Mouse (Mus musculus) kidney, postnatal 10 days (tissue): ENCODE data around the gene Dync1li1.
"Not testable (repeated sequence)": the region's sequence is repeated elsewhere in the genome, so short reads cannot be mapped to it uniquely, and the experiment has no call there.

ENCODE experiments used
- DNase-seq: peaks from one replicate; pipeline ENCODE4 v3.0.0; 2021; ENCODE audit warnings: mixed read lengths

The Dync1li1 gene

GRCm38 (mm10) chr9:114688252-114688952, at the start of gene Dync1li1:
Gene Dync1li1, plus strand, starts transcription at chr9:114688790.
- DNase-seq: peak; percentile 99

DNA sequence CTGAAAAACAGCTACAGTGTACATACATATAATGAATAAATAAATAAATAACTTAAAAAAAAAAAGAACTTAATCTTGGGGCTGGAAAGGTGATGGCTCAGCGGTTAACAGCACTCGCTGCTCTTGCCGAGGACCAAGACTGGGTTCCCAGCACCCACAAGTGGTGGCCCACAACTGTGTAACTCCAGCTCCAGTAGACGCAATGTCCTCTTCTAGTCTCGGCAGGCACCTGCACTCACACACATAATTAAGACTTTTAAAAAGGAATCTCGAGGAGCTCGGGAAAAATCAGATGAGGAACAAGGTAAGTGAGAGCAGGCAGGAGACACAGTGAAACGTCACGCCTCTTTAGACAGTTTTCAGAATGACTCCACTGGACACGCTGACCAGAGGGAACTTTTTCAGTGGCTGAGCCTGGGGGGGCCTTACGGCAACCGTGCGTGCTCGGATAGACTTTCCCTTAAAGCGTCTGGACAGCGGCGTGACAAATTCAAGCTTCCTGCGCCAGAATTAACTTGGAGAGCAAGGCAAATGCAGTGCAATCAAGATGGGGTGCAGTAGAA, 49.3 kb upstream of the Dync1li1 start:
- no peak for DNase-seq

DNA sequence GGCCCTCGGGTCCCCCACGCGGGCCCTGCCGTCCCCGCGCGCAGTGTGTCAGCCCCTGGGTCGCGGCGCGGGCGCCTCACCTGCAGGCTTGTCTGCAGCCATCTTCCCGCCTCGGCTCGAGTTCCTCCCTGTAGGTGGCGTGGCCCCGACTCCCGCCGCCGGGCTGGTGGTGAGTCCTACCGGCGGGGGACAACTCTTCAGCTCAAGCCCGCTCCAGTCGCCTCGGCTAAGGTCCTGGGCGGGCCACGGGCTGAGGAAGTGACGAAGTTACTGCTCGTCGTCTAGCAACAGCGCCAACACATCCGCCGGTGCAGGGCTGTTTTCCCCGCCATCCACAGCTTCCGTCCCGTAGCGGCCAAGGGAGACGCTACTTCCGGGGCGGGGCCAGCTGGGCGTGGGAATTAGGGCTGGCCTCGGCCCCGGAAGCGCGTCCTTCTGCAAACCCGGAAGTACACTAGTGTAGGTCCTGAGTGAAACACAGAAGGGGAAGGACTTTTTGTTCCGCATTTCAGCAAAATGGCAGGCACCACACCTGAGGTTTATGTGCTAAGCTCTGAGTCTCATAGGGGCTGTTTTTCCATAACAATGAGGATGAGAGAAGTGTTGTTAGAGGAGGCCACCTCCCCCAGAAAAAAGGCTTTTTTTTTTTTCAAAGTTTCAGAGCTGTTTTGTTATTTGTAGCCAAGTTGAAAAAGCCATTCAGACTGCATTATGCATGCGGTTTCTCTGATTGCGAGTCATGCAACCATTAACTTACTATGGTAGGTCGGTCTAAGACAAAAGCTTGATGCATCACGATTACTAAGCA, 48.5 kb upstream of the Dync1li1 start, which contains the start of gene Cnot10:
Gene Cnot10 (minus strand): TSS at position 346 of the 808 bp plus-strand sequence.
- peak; percentile 99 for DNase-seq

- DNase-seq: no peak
These were observed 41.8 kb upstream of the Dync1li1 start for GRCm38 (mm10) chr9:114646556-114647505.

- no peak for DNase-seq
These were observed 40.8 kb upstream of the Dync1li1 start for GRCm38 (mm10) chr9:114647506-114648432.

GRCm38 (mm10) chr9:114648472-114648871, 40.1 kb upstream of the Dync1li1 start:
- not testable (repeated sequence) for DNase-seq

- no peak for DNase-seq
These were observed 39.2 kb upstream of the Dync1li1 start for GRCm38 (mm10) chr9:114649371-114649770.

GRCm38 (mm10) chr9:114650938-114651634, 37.5 kb upstream of the Dync1li1 start:
- no peak for DNase-seq

- no peak for DNase-seq
These were observed 33.2 kb upstream of the Dync1li1 start for GRCm38 (mm10) chr9:114655356-114655755.

GRCm38 (mm10) chr9:114656701-114657100, 31.9 kb upstream of the Dync1li1 start:
- no peak for DNase-seq

GRCm38 (mm10) chr9:114660506-114660905, 28.1 kb upstream of the Dync1li1 start:
- no peak for DNase-seq

DNA sequence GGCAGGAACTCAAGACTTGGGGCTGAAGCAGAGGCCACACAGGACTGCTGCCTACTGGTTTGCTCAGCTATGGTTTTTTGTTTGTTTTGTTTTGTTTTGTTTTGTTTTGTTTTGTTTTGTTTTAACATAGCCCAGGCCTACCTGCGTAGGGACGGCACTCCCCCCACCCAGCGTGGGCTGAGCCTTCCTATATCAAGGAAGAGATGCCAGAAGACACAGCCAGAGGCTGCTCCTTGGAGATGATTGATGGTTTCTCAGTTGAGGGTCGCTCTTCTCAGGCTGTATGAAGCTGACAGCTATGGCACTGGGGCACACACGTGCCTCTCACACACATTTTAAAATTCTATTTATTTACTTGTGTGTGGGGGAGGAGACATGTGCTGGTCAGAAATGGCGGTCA, 27.6 kb upstream of the Dync1li1 start:
- DNase-seq: no peak

GRCm38 (mm10) chr9:114661991-114662390, 26.6 kb upstream of the Dync1li1 start:
- DNase-seq: no peak

- no peak for DNase-seq
These were observed 24.8 kb upstream of the Dync1li1 start for GRCm38 (mm10) chr9:114663782-114664181.

DNA sequence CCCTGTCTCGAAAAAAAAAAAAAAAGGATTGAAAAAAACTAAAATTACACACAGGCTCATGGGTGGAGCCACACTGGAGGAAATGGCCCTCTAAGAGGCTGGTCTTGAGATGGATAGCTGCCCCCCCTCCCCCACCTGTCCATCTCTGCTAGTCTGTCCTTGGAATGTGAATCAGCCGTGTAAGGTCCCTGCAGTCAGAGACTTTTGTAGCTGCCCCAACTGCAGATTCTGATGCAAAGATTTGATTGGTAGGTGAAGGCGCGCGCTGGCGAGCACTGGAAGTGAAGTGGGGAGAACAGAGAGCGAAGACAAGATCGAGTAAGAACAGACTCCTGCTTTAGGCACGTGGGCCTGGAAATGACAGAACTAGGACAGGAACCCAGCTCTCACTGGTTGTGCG, 21.7 kb upstream of the Dync1li1 start:
- no peak for DNase-seq

DNA sequence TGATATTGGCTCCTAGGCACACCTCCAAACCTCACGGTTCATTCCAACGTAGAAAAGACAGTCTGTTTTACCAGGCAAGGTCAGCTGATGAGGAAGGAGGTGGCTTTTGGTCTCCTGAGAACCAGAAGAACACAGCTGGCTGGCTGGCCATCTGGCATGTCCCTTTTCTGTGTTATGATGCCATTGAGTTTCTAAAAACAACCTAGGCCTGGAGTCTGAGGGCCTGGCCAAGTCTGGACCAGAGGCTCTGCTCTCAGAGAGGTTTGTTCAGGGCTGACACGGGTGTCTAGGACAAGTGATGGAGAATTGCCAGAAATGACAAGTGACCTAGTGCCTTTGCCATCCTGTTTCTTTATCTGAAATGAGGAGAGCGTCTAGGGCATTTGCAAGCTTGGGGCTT, 20.5 kb upstream of the Dync1li1 start:
- no peak for DNase-seq

DNA sequence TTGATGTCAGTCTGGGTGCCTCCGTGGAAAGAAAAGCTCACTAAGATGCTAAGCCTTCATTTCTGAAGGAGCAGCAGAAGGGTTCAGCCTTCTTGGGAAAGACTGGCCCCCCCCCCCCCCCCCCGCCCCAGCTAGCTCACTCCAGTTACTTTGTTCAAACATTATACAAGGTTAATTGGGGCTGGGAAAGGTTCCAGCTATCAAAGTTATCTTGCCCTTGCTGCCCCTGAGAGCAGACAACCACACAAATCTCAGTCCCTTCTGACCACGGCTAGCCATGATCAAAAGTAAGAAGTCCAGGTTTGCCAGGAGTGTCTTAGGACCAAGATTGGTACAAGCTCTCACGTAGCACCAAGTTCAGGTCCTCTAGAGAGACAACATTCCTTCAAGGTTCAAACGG, 19.6 kb upstream of the Dync1li1 start:
- peak; percentile 30 for DNase-seq

- DNase-seq: no peak
These were observed 16.6 kb upstream of the Dync1li1 start for GRCm38 (mm10) chr9:114671946-114672345.

DNA sequence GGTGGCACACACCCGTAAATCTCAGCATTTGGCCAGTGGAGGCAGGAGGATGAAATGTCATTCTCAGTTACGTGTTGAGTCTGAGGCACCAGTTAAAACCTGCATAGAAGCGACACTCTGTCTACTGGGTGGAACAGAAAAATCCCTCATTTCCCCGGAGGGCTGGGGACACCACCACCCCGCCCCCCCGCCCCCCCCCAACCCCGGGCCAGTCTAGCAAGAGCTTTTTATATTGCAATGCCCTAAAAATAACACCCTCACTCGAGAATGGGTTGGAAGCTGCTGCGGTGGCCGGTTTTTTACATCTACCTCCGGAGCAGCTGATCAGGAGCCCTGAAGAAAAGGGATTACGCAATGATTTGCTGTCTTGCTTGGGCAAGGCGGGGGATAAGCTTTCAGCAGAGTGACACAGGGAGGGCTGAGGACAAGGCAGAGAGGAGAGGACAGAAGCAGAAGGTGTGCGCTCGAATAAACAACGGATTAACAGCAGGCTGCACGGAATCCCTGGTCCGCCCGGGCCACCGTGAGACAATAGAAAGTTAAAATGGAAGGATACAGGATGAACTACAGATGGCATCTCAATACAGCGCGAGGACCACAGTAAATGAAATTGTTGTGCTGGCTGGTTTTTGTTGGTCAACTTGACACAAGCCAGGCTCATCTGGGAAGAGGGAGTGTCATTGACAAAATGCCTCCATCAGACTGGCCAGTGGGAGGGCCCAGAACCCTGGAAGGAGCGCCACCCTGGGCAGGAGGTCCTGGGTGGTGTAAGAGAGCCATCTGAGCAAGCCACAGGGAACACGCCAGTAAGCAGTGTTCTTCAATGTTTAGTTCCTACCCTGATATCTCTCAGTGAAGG, 15.7 kb upstream of the Dync1li1 start:
- DNase-seq: no peak

DNA sequence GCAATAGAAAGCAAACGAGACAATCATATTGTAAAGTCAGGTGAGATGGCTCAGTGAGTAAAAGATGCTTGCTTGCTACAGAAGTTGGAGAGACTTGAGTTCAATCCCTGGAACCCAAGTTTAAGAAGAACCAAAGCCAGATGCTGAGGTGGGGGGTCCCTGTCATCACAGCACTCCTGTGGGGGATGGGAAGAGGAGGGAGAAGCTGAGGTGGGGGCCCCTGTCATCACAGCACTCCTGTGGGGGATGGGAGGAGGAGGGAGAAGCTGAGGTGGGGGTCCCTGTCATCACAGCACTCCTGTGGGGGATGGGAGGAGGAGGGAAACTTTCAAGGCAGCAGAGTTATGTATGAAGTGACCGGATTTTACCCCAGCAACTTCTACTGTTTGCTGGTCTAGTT, 15.0 kb upstream of the Dync1li1 start:
- no peak for DNase-seq
